Mouse (Mus musculus) midbrain, embryonic 15.5 days (tissue): ENCODE results near the gene Rbm24. TPM values are rescaled to one million over a fixed set of nuclear protein-coding genes. Genes with fewer than 3 reads are reported as not detected.

Experiments
- ATAC-seq: fragments of 200-750 bp; cut with Nextera tagmentation; replicated peaks from 2 replicates; pipeline ENCODE4 v1.8.0; 2017; ENCODE audit warnings: moderate TSS enrichment
- H3K27ac ChIP-seq: fragments of 300-500 bp; sonication (generic); 2 replicates; pipeline ENCODE4 v1.5.1; 2015; ENCODE audit warnings: mild to moderate bottlenecking, inconsistent platforms
- H3K27me3 ChIP-seq: fragments of 300-500 bp; sonication (generic); replicated peaks from 2 replicates; pipeline ENCODE4 v1.6.1; 2015; ENCODE audit warnings: inconsistent platforms
- H3K36me3 ChIP-seq: fragments of 300-500 bp; sonication (generic); replicated peaks from 2 replicates; pipeline ENCODE4 v1.6.1; 2015; ENCODE audit warnings: inconsistent platforms
- H3K4me1 ChIP-seq: fragments of 300-500 bp; sonication (generic); 2 replicates; pipeline ENCODE4 v1.6.1; 2015; ENCODE audit warnings: inconsistent platforms
- H3K4me2 ChIP-seq: fragments of 300-500 bp; sonication (generic); 2 replicates; pipeline ENCODE4 v1.6.1; 2015; ENCODE audit warnings: inconsistent platforms, mild to moderate bottlenecking, moderate library complexity
- H3K4me3 ChIP-seq: fragments of 300-500 bp; sonication (generic); 2 replicates; pipeline ENCODE4 v1.5.1; 2015; ENCODE audit warnings: mild to moderate bottlenecking, inconsistent platforms
- H3K9ac ChIP-seq: fragments of 300-500 bp; sonication (generic); 2 replicates; pipeline ENCODE4 v1.6.1; 2015; ENCODE audit warnings: mild to moderate bottlenecking, inconsistent platforms
- H3K9me3 ChIP-seq: fragments of 300-500 bp; sonication (generic); 2 replicates; pipeline ENCODE4 v1.6.1; 2016; ENCODE audit warnings: inconsistent platforms
- WGBS: fragments of 180-500 bp; shearing (Covaris S2); methylation state at CpG from one replicate; pipeline ENCODE4 v1.1.7; 2015; ENCODE audit warnings: mixed read lengths; 5-methylcytosine and 5-hydroxymethylcytosine counted together
- polyA plus RNA-seq: library from polyadenylated mRNA; unstranded; fragments of >200 nt; fragmentation: Nextera tagmentation; extraction: Ambion mirVana; gene quantifications from 2 replicates; pipeline ENCODE4 v1.2.1, GENCODE M21; 2015

The Rbm24 gene
- polyA plus RNA-seq, 1 experiment from 2014 or later: 4.2 TPM

GRCm38 (mm10) chr13:46444021-46444420, 25.8 kb downstream of the Rbm24 start:
- no peak overlapping the region for H3K27ac ChIP-seq
- H3K4me2 ChIP-seq: no peak overlapping the region
- H3K27me3 ChIP-seq: no peaks in the 10 kb centered on the region
- 0 out of 2 replicates have a peak, but pooled peaks cover 5% of the 10 kb centered on the region for H3K9me3 ChIP-seq
- 0 out of 2 replicates have a peak, but pooled peaks cover 2% of the 10 kb centered on the region for H3K4me1 ChIP-seq
- no peak overlapping the region for H3K4me3 ChIP-seq
- ATAC-seq: no peak
- H3K9ac ChIP-seq: no peak overlapping the region
- 58% methylated on average over 7 of the region's 7 CpGs for WGBS
- no peaks in the 10 kb centered on the region for H3K36me3 ChIP-seq

GRCm38 (mm10) chr13:46446062-46446461, 27.8 kb downstream of the Rbm24 start:
- no peak overlapping the region for H3K4me2 ChIP-seq
- H3K36me3 ChIP-seq: no peaks in the 10 kb centered on the region
- WGBS: 84% methylated on average over 6 of the region's 6 CpGs
- no peak overlapping the region for H3K4me3 ChIP-seq
- ATAC-seq: no peak
- H3K9me3 ChIP-seq: 0 out of 2 replicates have a peak, but pooled peaks cover 5% of the 10 kb centered on the region
- no peak overlapping the region for H3K27ac ChIP-seq
- no peak overlapping the region for H3K9ac ChIP-seq
- H3K4me1 ChIP-seq: 0 out of 2 replicates have a peak, but pooled peaks cover 2% of the 10 kb centered on the region
- no peaks in the 10 kb centered on the region for H3K27me3 ChIP-seq

- WGBS: 93% methylated on average over 2 of the region's 2 CpGs
- no peaks in the 10 kb centered on the region for H3K9me3 ChIP-seq
- no peaks in the 10 kb centered on the region for H3K36me3 ChIP-seq
- H3K4me3 ChIP-seq: no peak overlapping the region
- H3K4me2 ChIP-seq: no peak overlapping the region
- no peak for ATAC-seq
- H3K4me1 ChIP-seq: 0 out of 2 replicates have a peak, but pooled peaks cover 2% of the 10 kb centered on the region
- no peak overlapping the region for H3K9ac ChIP-seq
- H3K27ac ChIP-seq: no peak overlapping the region
- H3K27me3 ChIP-seq: no peaks in the 10 kb centered on the region
Observed at GRCm38 (mm10) chr13:46448276-46448675, 30.0 kb downstream of the Rbm24 start.

- Histone ChIP-seq H3K36me3 (no peaks in the 10 kb centered on the region), H3K9me3 (no peaks in the 10 kb centered on the region), H3K4me3 (no peak overlapping the region), H3K4me1 (no peaks in the 10 kb centered on the region), H3K27ac (no peak overlapping the region), H3K4me2 (no peak overlapping the region), H3K9ac (no peak overlapping the region), H3K27me3 (no peaks in the 10 kb centered on the region)
- 50% methylated on average over 4 of the region's 4 CpGs for WGBS
- ATAC-seq: no peak
Observed at GRCm38 (mm10) chr13:46449955-46450354, 31.7 kb downstream of the Rbm24 start.

- 87% methylated on average over 7 of the region's 7 CpGs for WGBS
- H3K27ac ChIP-seq: no peak overlapping the region
- no peaks in the 10 kb centered on the region for H3K27me3 ChIP-seq
- H3K4me3 ChIP-seq: no peak overlapping the region
- H3K4me1 ChIP-seq: no peaks in the 10 kb centered on the region
- ATAC-seq: no peak
- no peak overlapping the region for H3K4me2 ChIP-seq
- H3K9me3 ChIP-seq: no peaks in the 10 kb centered on the region
- H3K36me3 ChIP-seq: no peaks in the 10 kb centered on the region
- H3K9ac ChIP-seq: no peak overlapping the region
Observed at GRCm38 (mm10) chr13:46450623-46451022, 32.4 kb downstream of the Rbm24 start.

- no peaks in the 10 kb centered on the region for H3K9me3 ChIP-seq
- no peaks in the 10 kb centered on the region for H3K27me3 ChIP-seq
- no peak overlapping the region for H3K27ac ChIP-seq
- ATAC-seq: no peak
- 75% methylated on average over 3 of the region's 3 CpGs for WGBS
- no peak overlapping the region for H3K4me3 ChIP-seq
- H3K4me1 ChIP-seq: no peaks in the 10 kb centered on the region
- no peak overlapping the region for H3K9ac ChIP-seq
- no peak overlapping the region for H3K4me2 ChIP-seq
- H3K36me3 ChIP-seq: no peaks in the 10 kb centered on the region
Observed at GRCm38 (mm10) chr13:46451548-46451947, 33.3 kb downstream of the Rbm24 start.

GRCm38 (mm10) chr13:46459546-46459945, 41.3 kb downstream of the Rbm24 start:
- Histone ChIP-seq H3K4me2 (no peak overlapping the region), H3K27me3 (no peaks in the 10 kb centered on the region), H3K36me3 (no peaks in the 10 kb centered on the region), H3K27ac (no peak overlapping the region), H3K4me3 (no peak overlapping the region), H3K9me3 (no peaks in the 10 kb centered on the region), H3K4me1 (no peaks in the 10 kb centered on the region), H3K9ac (no peak overlapping the region)
- ATAC-seq: no peak
- WGBS: 63% methylated on average over 10 of the region's 10 CpGs

- Histone ChIP-seq H3K9ac (no peak overlapping the region), H3K4me3 (no peak overlapping the region), H3K9me3 (no peaks in the 10 kb centered on the region), H3K27me3 (no peaks in the 10 kb centered on the region), H3K4me1 (no peaks in the 10 kb centered on the region), H3K27ac (no peak overlapping the region), H3K4me2 (no peak overlapping the region), H3K36me3 (no peaks in the 10 kb centered on the region)
- ATAC-seq: no peak
- WGBS: 92% methylated on average over 4 of the region's 4 CpGs
Observed at GRCm38 (mm10) chr13:46462280-46462679, 44.0 kb downstream of the Rbm24 start.

GRCm38 (mm10) chr13:46463764-46464163, 45.5 kb downstream of the Rbm24 start:
- Histone ChIP-seq H3K9ac (no peak overlapping the region), H3K27ac (no peak overlapping the region), H3K4me1 (no peaks in the 10 kb centered on the region), H3K36me3 (no peaks in the 10 kb centered on the region), H3K4me2 (no peak overlapping the region), H3K27me3 (no peaks in the 10 kb centered on the region), H3K4me3 (no peak overlapping the region), H3K9me3 (no peaks in the 10 kb centered on the region)
- 86% methylated on average over 3 of the region's 3 CpGs for WGBS
- no peak for ATAC-seq

GRCm38 (mm10) chr13:46468251-46468650, 50.0 kb downstream of the Rbm24 start:
- Histone ChIP-seq H3K36me3 (no peaks in the 10 kb centered on the region), H3K4me3 (no peak overlapping the region), H3K27me3 (no peaks in the 10 kb centered on the region), H3K4me1 (no peaks in the 10 kb centered on the region), H3K27ac (no peak overlapping the region), H3K9ac (no peak overlapping the region), H3K4me2 (no peak overlapping the region), H3K9me3 (no peaks in the 10 kb centered on the region)
- WGBS: 71% methylated on average over 8 of the region's 8 CpGs
- ATAC-seq: no peak

GRCm38 (mm10) chr13:46469536-46469935, 51.3 kb downstream of the Rbm24 start:
- no peak overlapping the region for H3K27ac ChIP-seq
- WGBS: 95% methylated on average over 2 of the region's 2 CpGs
- ATAC-seq: no peak
- H3K36me3 ChIP-seq: no peaks in the 10 kb centered on the region
- H3K27me3 ChIP-seq: no peaks in the 10 kb centered on the region
- H3K4me2 ChIP-seq: no peak overlapping the region
- H3K4me3 ChIP-seq: no peak overlapping the region
- H3K9ac ChIP-seq: no peak overlapping the region
- no peaks in the 10 kb centered on the region for H3K4me1 ChIP-seq
- H3K9me3 ChIP-seq: no peaks in the 10 kb centered on the region
